Mouse (Mus musculus) right cerebral cortex, adult 18-20 months (tissue): ENCODE results near the gene Rc3h2.

ENCODE experiments used
- DNase-seq: peaks from one replicate; pipeline ENCODE4 v3.0.0; 2022; ENCODE audit warnings: mixed read lengths

Gene Rc3h2

GRCm38 (mm10) chr2:37338497-37339187 lies 84.1 kb downstream of the Rc3h2 start:
- DNase-seq = peak; percentile 49

GRCm38 (mm10) chr2:37333321-37333720 lies 89.4 kb downstream of the Rc3h2 start:
- DNase-seq = no peak

- DNase-seq = no peak
Measured at GRCm38 (mm10) chr2:37326215-37326614, 96.5 kb downstream of the Rc3h2 start, which contains the start of gene Olfr368. Gene Olfr368 (plus strand): TSS chr2:37326515.
